Mouse (Mus musculus) kidney, embryonic 14.5 days (tissue): ENCODE data around the gene Dnm1. TPM values are rescaled to one million over a fixed set of nuclear protein-coding genes. Genes with fewer than 3 reads are reported as not detected.

Experiments used
- ATAC-seq: fragments of 200-750 bp; cut with Nextera tagmentation; 2 replicates; pipeline ENCODE4 v1.8.0; 2017; ENCODE audit warnings: moderate number of reproducible peaks, mild to moderate bottlenecking, moderate TSS enrichment, moderate library complexity; ENCODE audit not compliant: low FRiP score, low TSS enrichment
- H3K27ac ChIP-seq: fragments of 300-500 bp; sonication (generic); 2 replicates; pipeline ENCODE4 v1.5.1; 2014; ENCODE audit warnings: low read depth, mild to moderate bottlenecking, low read length, moderate library complexity, mixed read lengths
- H3K27me3 ChIP-seq: fragments of 300-500 bp; sonication (generic); 2 replicates; pipeline ENCODE4 v1.6.1; 2014; ENCODE audit warnings: mild to moderate bottlenecking, low read length; ENCODE audit not compliant: control insufficient read depth, insufficient read depth
- H3K36me3 ChIP-seq: fragments of 300-500 bp; sonication (generic); 2 replicates; pipeline ENCODE4 v1.6.1; 2014; ENCODE audit warnings: low read length, mixed read lengths; ENCODE audit not compliant: control insufficient read depth, insufficient read depth
- H3K4me1 ChIP-seq: fragments of 300-500 bp; sonication (generic); 2 replicates; pipeline ENCODE4 v1.6.1; 2014; ENCODE audit warnings: low read length, mixed read lengths; ENCODE audit not compliant: control insufficient read depth, insufficient read depth
- H3K4me2 ChIP-seq: fragments of 300-500 bp; sonication (generic); replicated peaks from 2 replicates; pipeline ENCODE4 v1.6.1; 2014; ENCODE audit warnings: low read depth, mild to moderate bottlenecking, low read length
- H3K4me3 ChIP-seq: fragments of 300-500 bp; sonication (generic); 2 replicates; pipeline ENCODE4 v1.5.1; 2014; ENCODE audit warnings: mild to moderate bottlenecking, low read length
- H3K9ac ChIP-seq: fragments of 300-500 bp; sonication (generic); 2 replicates; pipeline ENCODE4 v1.6.1; 2014; ENCODE audit warnings: low read depth, mild to moderate bottlenecking, low read length, moderate library complexity
- H3K9me3 ChIP-seq: fragments of 300-500 bp; sonication (generic); 2 replicates; pipeline ENCODE4 v1.6.1; 2016; ENCODE audit warnings: low read length; ENCODE audit not compliant: control insufficient read depth
- WGBS: fragments of 180-500 bp; shearing (Covaris S2); extraction: QIAGEN DNeasy Blood & Tissue Kit; methylation state at CpG from one replicate; pipeline ENCODE4 v1.1.7; 2014; 5-methylcytosine and 5-hydroxymethylcytosine counted together
- polyA plus RNA-seq: library from polyadenylated mRNA; unstranded; fragments of >200 nt; fragmentation: Nextera tagmentation; extraction: Ambion mirVana; gene quantifications from 2 replicates; pipeline ENCODE4 v1.2.1, GENCODE M21; 2014

The Dnm1 gene
- polyA plus RNA-seq, 1 experiment from 2014 or later, result 11.5 TPM

DNA sequence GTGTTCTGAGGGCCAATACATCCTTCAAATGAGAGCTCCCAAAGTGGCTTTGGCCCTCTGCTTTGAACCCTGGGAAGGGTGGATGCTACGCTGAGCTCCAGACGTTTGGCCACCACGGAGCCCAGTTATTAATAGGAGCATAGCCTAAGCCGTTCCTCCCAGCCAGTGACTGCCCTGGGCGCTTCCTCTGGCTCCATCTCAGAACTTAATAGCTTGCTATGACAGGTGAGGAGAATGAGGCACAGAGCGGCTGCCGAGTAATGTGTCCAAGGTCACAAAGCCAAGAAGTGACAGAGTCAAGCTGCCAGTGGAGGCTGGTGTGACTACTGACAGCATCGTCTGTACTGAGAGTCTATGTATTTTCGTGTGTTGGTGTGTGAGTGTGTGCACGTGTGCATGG is 3.1 kb upstream of the Dnm1 start:
- H3K4me2 ChIP-seq, result no peak overlapping the region
- ATAC-seq, result no peak
- no peaks in the 10 kb centered on the region for H3K9me3 ChIP-seq
- H3K9ac ChIP-seq, result no peak overlapping the region
- no peaks in the 10 kb centered on the region for H3K36me3 ChIP-seq
- H3K27ac ChIP-seq, result no peak overlapping the region
- H3K4me3 ChIP-seq, result no peak overlapping the region
- no peaks in the 10 kb centered on the region for H3K27me3 ChIP-seq
- WGBS, result 69% methylated on average over 10 of the region's 10 CpGs
- peaks cover 15% of the 10 kb centered on the region for H3K4me1 ChIP-seq

DNA sequence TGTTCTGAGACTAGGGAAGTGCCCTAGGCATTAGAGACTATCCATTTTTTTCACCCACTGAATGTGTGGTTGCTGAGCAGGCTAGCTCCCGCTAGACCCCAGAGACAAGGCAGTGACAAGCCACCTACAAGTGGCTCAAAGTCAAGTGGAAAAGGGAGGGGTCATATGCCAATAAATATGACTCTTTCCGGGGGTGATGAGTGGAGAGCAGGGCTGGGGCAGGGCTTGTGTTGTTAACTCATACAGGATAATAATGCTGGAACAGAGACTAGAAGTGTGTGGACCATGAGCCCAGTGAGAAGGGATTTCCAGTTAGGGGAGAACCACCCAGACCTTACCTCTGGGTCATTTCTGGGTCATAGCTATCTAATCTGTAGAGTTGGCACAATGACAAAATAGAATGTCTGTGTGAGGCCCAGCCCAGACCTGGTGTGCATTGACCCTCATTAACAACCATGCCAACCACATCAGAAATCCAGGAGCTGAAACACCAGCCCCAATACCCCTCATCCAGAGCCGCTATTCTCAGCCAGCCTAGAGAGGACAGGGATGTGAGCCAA is 1.3 kb upstream of the Dnm1 start:
- Histone ChIP-seq H3K27me3 (no peaks in the 10 kb centered on the region), H3K9me3 (no peaks in the 10 kb centered on the region), H3K4me3 (no peak overlapping the region), H3K9ac (no peak overlapping the region), H3K27ac (no peak overlapping the region), H3K4me2 (no peak overlapping the region), H3K36me3 (no peaks in the 10 kb centered on the region), H3K4me1 (peaks cover 13% of the 10 kb centered on the region)
- no peak for ATAC-seq
- 86% methylated on average over 3 of the region's 3 CpGs for WGBS

DNA sequence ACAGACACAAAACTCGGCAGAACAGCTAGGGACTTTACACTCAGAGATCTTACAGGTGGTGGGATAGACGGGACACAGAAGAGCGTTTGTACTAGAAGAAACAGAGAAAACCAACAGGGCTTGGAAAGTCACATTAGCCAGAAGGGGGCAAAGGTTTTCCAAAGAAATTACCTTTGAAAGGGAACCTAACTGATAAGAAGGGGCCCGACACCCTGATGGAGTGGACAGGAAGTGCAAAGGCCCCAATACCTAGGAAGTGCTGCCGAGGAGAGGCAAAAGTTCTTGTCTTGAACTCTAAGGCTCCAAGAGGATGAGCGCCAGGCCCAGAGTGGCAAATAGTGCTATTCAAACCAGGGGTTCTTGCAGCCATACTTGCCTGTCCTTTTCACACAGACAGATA is 698 bp upstream of the Dnm1 start:
- Histone ChIP-seq H3K9me3 (no peaks in the 10 kb centered on the region), H3K36me3 (no peaks in the 10 kb centered on the region), H3K27ac (no peak overlapping the region), H3K4me1 (peaks cover 13% of the 10 kb centered on the region), H3K4me2 (no peak overlapping the region), H3K4me3 (no peak overlapping the region), H3K27me3 (no peaks in the 10 kb centered on the region), H3K9ac (no peak overlapping the region; the same call in 1 of the 2 replicates)
- WGBS, result 69% methylated on average over 6 of the region's 6 CpGs
- ATAC-seq, result no peak

DNA sequence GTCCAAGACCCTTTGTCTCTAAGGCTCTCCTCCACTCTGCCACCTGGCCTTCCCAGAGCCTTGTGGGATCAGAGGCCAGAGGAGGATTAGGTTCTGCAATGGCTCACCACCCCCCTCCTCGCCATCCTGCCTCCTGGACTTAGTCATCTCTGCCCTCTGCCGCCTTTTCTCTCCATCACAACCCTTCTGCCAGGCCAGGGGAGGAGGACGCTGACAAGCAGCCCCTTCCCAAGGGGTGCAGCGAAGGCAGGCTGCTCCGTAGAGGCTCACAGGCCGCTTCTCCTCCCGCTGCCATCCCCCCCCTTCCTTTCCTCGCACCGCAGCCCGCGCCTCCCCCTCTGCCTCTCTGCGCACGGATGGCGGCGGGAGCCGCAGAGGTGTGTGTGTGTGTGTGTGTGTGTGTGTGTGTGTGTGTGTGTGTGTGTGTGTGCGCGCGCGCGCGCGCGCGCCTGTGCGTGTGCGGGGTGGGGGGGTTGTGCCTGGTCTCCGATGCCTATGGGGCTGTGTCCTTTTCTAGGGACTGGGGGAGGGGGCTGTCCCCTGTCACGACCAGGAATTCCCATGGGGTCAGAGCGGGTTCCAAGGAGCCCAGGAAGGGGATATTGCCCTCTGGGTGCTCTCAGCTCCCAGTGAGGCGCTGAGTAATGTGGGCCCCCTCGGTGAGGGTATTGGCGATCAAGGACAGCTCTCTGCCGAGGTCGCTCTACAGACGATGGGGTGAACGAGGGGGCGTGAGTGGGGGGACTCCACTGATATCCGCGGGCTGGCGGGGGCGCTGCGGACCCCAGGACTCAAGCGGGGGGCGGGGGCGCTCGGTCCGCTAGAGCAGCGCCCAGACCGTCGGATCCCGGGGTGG is 759 bp downstream of the Dnm1 start, which contains the start of gene Ciz1:
TSS of gene Ciz1 (plus strand) at position 177 of the 856 bp plus-strand sequence.
- Histone ChIP-seq H3K36me3 (no peaks in the 10 kb centered on the region), H3K4me2 (peak within 1 kb of the TSS; percentile 95), H3K4me3 (peak within 1 kb of the TSS; percentile 61), H3K9ac (peak within 1 kb of the TSS; percentile 66), H3K27me3 (no peaks in the 10 kb centered on the region), H3K27ac (no peak within 1 kb of the TSS), H3K4me1 (peaks cover 13% of the 10 kb centered on the region), H3K9me3 (no peaks in the 10 kb centered on the region)
- peak; percentile 37 for ATAC-seq
- 2% methylated on average over 32 of the region's 52 CpGs for WGBS

DNA sequence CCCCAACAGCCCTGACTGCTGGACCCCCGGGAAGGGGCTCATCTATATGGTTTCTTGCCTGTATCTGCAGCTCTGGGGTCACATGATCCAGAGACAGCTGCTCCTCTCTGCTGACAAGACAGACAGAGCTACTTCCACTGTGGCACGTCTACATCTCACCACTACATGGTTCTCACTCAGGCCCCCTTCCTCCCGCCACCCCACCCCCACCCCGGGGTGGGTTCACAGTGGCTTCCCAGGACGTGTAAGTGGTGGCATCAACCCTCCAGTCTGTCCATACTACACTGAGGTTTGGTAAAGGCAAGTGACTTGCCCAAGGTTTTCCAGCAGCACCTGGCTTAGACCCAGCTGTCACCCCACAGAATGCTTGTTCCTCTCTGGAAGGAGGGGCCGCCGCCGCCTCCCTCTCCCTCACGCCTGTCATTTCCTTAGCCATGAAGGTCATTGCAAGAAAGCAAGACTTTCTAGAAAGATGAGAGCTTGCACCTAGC is 1.6 kb downstream of the Dnm1 start:
- Histone ChIP-seq H3K9ac (no peak overlapping the region), H3K27ac (no peak overlapping the region), H3K4me3 (peak overlapping the region; percentile 61; the same call in 1 of the 2 replicates), H3K9me3 (no peaks in the 10 kb centered on the region), H3K4me1 (peaks cover 13% of the 10 kb centered on the region), H3K27me3 (no peaks in the 10 kb centered on the region), H3K36me3 (no peaks in the 10 kb centered on the region), H3K4me2 (peak overlapping the region; percentile 95)
- 58% methylated on average over 9 of the region's 9 CpGs for WGBS
- ATAC-seq, result no peak

GRCm38 (mm10) chr2:32350471-32351051 is 2.6 kb downstream of the Dnm1 start:
- Histone ChIP-seq H3K27ac (no peak overlapping the region), H3K4me1 (peaks cover 13% of the 10 kb centered on the region), H3K36me3 (no peaks in the 10 kb centered on the region), H3K4me3 (no peak overlapping the region), H3K9me3 (no peaks in the 10 kb centered on the region), H3K4me2 (no peak overlapping the region), H3K27me3 (no peaks in the 10 kb centered on the region), H3K9ac (peak overlapping the region; percentile 0; the same call in 1 of the 2 replicates)
- 48% methylated on average over 13 of the region's 13 CpGs for WGBS
- ATAC-seq, result no peak

DNA sequence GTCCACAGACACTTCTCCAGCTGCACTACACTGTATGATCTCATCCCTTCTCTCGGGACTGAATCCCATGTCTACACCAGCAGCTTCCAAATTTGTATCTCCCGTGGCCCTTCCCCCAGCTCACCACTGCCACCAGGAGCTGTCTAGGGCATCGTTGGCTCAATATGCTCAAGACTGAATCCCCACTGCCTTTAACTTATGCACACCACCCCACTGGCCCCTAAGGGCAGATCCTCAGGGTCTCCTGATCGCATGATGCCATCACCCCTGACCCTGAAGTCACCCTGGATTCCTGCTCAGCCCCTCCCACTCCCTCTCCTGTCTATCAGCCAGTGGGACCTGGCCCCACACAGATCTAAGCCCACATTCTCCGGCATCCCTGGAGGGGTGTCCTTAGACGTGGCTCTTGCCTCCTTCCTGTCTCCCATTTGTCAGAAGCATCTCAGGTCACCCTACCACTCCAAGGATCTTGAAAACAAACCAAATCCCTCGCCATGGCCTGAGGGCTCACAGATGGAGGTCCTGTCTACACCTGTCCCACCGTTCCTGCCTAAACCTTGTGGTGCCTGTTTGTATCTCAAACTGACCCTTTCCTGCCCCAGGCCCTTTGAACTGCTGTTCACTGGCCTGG is 3.4 kb downstream of the Dnm1 start:
- Histone ChIP-seq H3K36me3 (no peaks in the 10 kb centered on the region), H3K4me3 (no peak overlapping the region), H3K9ac (no peak overlapping the region), H3K4me1 (peaks cover 13% of the 10 kb centered on the region), H3K4me2 (no peak overlapping the region), H3K9me3 (no peaks in the 10 kb centered on the region), H3K27ac (no peak overlapping the region), H3K27me3 (no peaks in the 10 kb centered on the region)
- 58% methylated on average over 8 of the region's 8 CpGs for WGBS
- no peak for ATAC-seq

GRCm38 (mm10) chr2:32348311-32348710 is 4.8 kb downstream of the Dnm1 start:
- ATAC-seq, result no peak
- H3K9me3 ChIP-seq, result no peaks in the 10 kb centered on the region
- H3K4me2 ChIP-seq, result no peak overlapping the region
- no peak overlapping the region for H3K27ac ChIP-seq
- H3K9ac ChIP-seq, result no peak overlapping the region
- 74% methylated on average over 11 of the region's 11 CpGs for WGBS
- H3K27me3 ChIP-seq, result no peaks in the 10 kb centered on the region
- no peak overlapping the region for H3K4me3 ChIP-seq
- no peaks in the 10 kb centered on the region for H3K36me3 ChIP-seq
- H3K4me1 ChIP-seq, result peaks cover 13% of the 10 kb centered on the region
